Mouse (Mus musculus): ENCODE data around the gene Krtap3-2. TPM values are rescaled to one million over a fixed set of nuclear protein-coding genes. Genes with fewer than 3 reads are reported as not detected.

Krtap3-2 gene
- polyA plus RNA-seq, 1 experiment from 2014 or later, result not detected

Other genes starting within 250 kb of the Krtap3-2 start
- 0.35 and 0.39 TPM in 2 replicates for gene Krt25, start 233.9 kb downstream of the Krtap3-2 start, polyA plus RNA-seq (2015; fragmentation: Nextera tagmentation; extraction: Ambion mirVana)
- gene Krt26, start 218.9 kb downstream of the Krtap3-2 start, polyA plus RNA-seq (2015; fragmentation: Nextera tagmentation; extraction: Ambion mirVana), result not detected in 2 replicates
- 0.09 and 0.23 TPM in 2 replicates for gene Krt27, start 205.7 kb downstream of the Krtap3-2 start, polyA plus RNA-seq (2015; fragmentation: Nextera tagmentation; extraction: Ambion mirVana)
- gene Krt28, start 181.9 kb downstream of the Krtap3-2 start, polyA plus RNA-seq (2015; fragmentation: Nextera tagmentation; extraction: Ambion mirVana), result 0.27 and 0.30 TPM in 2 replicates
- 44.9 and 47.3 TPM in 2 replicates for gene Krt10, start 167.5 kb downstream of the Krtap3-2 start, polyA plus RNA-seq (2015; fragmentation: Nextera tagmentation; extraction: Ambion mirVana)
- gene Krt12, start 134.6 kb downstream of the Krtap3-2 start, polyA plus RNA-seq (2015; fragmentation: Nextera tagmentation; extraction: Ambion mirVana), result 0.52 and 0.63 TPM in 2 replicates
- 1.6 TPM in 2 replicates for gene Krt20, start 118.7 kb downstream of the Krtap3-2 start, polyA plus RNA-seq (2015; fragmentation: Nextera tagmentation; extraction: Ambion mirVana)
- 1.8 and 2.4 TPM in 2 replicates for gene Krt23, start 63.7 kb downstream of the Krtap3-2 start, polyA plus RNA-seq (2015; fragmentation: Nextera tagmentation; extraction: Ambion mirVana)
- gene Krt39, start 35.5 kb downstream of the Krtap3-2 start, polyA plus RNA-seq (2015; fragmentation: Nextera tagmentation; extraction: Ambion mirVana), result not detected in 2 replicates
- gene Krt40, start 13.7 kb downstream of the Krtap3-2 start, polyA plus RNA-seq (2015; fragmentation: Nextera tagmentation; extraction: Ambion mirVana), result not detected in 2 replicates
- gene Krtap3-3, start 6.0 kb downstream of the Krtap3-2 start, polyA plus RNA-seq (2015; fragmentation: Nextera tagmentation; extraction: Ambion mirVana), result 0.33 TPM in 1 of 2 replicates, not detected in the other
- not detected in 2 replicates for gene Gm11939, start 2.6 kb upstream of the Krtap3-2 start, polyA plus RNA-seq (2015; fragmentation: Nextera tagmentation; extraction: Ambion mirVana)
- gene Krtap3-1, start 9.8 kb upstream of the Krtap3-2 start, polyA plus RNA-seq (2015; fragmentation: Nextera tagmentation; extraction: Ambion mirVana), result not detected in 2 replicates
- not detected in 2 replicates for gene Krtap1-5, start 24.2 kb upstream of the Krtap3-2 start, polyA plus RNA-seq (2015; fragmentation: Nextera tagmentation; extraction: Ambion mirVana)
- gene Krtap1-4, start 26.8 kb upstream of the Krtap3-2 start, polyA plus RNA-seq (2015; fragmentation: Nextera tagmentation; extraction: Ambion mirVana), result not detected in 2 replicates
- gene Krtap1-3, start 34.5 kb upstream of the Krtap3-2 start, polyA plus RNA-seq (2015; fragmentation: Nextera tagmentation; extraction: Ambion mirVana), result not detected in 2 replicates
- gene Krtap9-3, start 41.3 kb upstream of the Krtap3-2 start, polyA plus RNA-seq (2015; fragmentation: Nextera tagmentation; extraction: Ambion mirVana), result not detected in 2 replicates
- gene Gm11938, start 46.5 kb upstream of the Krtap3-2 start, polyA plus RNA-seq (2015; fragmentation: Nextera tagmentation; extraction: Ambion mirVana), result not detected in 2 replicates
- gene Gm11937, start 53.3 kb upstream of the Krtap3-2 start, polyA plus RNA-seq (2015; fragmentation: Nextera tagmentation; extraction: Ambion mirVana), result not detected in 2 replicates
- gene Krtap2-4, start 58.0 kb upstream of the Krtap3-2 start, polyA plus RNA-seq (2015; fragmentation: Nextera tagmentation; extraction: Ambion mirVana), result not detected in 2 replicates
- gene Gm11562, start 63.6 kb upstream of the Krtap3-2 start, polyA plus RNA-seq (2015; fragmentation: Nextera tagmentation; extraction: Ambion mirVana), result 0.27 TPM in 1 of 2 replicates, not detected in the other
- gene Krtap4-1, start 71.4 kb upstream of the Krtap3-2 start, polyA plus RNA-seq (2015; fragmentation: Nextera tagmentation; extraction: Ambion mirVana), result not detected in 2 replicates
- gene Krtap4-2, start 78.2 kb upstream of the Krtap3-2 start, polyA plus RNA-seq (2015; fragmentation: Nextera tagmentation; extraction: Ambion mirVana), result not detected in 2 replicates
- not detected in 2 replicates for gene Krtap4-7, start 87.2 kb upstream of the Krtap3-2 start, polyA plus RNA-seq (2015; fragmentation: Nextera tagmentation; extraction: Ambion mirVana)
- not detected in 2 replicates for gene Gm11555, start 93.4 kb upstream of the Krtap3-2 start, polyA plus RNA-seq (2015; fragmentation: Nextera tagmentation; extraction: Ambion mirVana)
- gene Gm11563, start 102.1 kb upstream of the Krtap3-2 start, polyA plus RNA-seq (2015; fragmentation: Nextera tagmentation; extraction: Ambion mirVana), result not detected in 2 replicates
- not detected in 2 replicates for gene Krtap4-6, start 109.1 kb upstream of the Krtap3-2 start, polyA plus RNA-seq (2015; fragmentation: Nextera tagmentation; extraction: Ambion mirVana)
- gene Gm14190, start 133.9 kb upstream of the Krtap3-2 start, polyA plus RNA-seq (2015; fragmentation: Nextera tagmentation; extraction: Ambion mirVana), result not detected in 2 replicates
- gene Gm14180, start 177.4 kb upstream of the Krtap3-2 start, polyA plus RNA-seq (2015; fragmentation: Nextera tagmentation; extraction: Ambion mirVana), result not detected in 2 replicates
- not detected in 2 replicates for gene Gm11595, start 216.1 kb upstream of the Krtap3-2 start, polyA plus RNA-seq (2015; fragmentation: Nextera tagmentation; extraction: Ambion mirVana)
- not detected in 2 replicates for gene Krtap4-8, start 223.9 kb upstream of the Krtap3-2 start, polyA plus RNA-seq (2015; fragmentation: Nextera tagmentation; extraction: Ambion mirVana)
- gene Krtap4-9, start 228.3 kb upstream of the Krtap3-2 start, polyA plus RNA-seq (2015; fragmentation: Nextera tagmentation; extraction: Ambion mirVana), result not detected in 2 replicates
- gene Gm11596, start 236.6 kb upstream of the Krtap3-2 start, polyA plus RNA-seq (2015; fragmentation: Nextera tagmentation; extraction: Ambion mirVana), result not detected in 2 replicates
- not detected in 2 replicates for gene Gm11569, start 242.1 kb upstream of the Krtap3-2 start, polyA plus RNA-seq (2015; fragmentation: Nextera tagmentation; extraction: Ambion mirVana)
- not detected in 2 replicates for gene Gm11554, start 247.6 kb upstream of the Krtap3-2 start, polyA plus RNA-seq (2015; fragmentation: Nextera tagmentation; extraction: Ambion mirVana)

Measured in thymus, postnatal 0 days (tissue).